Mouse (Mus musculus) right cerebral cortex, postnatal 14 days (tissue): ENCODE measurements around the gene Hic2.

ENCODE experiments used
- DNase-seq: peaks from one replicate; pipeline ENCODE4 v3.0.0; 2022

Hic2 gene

DNA sequence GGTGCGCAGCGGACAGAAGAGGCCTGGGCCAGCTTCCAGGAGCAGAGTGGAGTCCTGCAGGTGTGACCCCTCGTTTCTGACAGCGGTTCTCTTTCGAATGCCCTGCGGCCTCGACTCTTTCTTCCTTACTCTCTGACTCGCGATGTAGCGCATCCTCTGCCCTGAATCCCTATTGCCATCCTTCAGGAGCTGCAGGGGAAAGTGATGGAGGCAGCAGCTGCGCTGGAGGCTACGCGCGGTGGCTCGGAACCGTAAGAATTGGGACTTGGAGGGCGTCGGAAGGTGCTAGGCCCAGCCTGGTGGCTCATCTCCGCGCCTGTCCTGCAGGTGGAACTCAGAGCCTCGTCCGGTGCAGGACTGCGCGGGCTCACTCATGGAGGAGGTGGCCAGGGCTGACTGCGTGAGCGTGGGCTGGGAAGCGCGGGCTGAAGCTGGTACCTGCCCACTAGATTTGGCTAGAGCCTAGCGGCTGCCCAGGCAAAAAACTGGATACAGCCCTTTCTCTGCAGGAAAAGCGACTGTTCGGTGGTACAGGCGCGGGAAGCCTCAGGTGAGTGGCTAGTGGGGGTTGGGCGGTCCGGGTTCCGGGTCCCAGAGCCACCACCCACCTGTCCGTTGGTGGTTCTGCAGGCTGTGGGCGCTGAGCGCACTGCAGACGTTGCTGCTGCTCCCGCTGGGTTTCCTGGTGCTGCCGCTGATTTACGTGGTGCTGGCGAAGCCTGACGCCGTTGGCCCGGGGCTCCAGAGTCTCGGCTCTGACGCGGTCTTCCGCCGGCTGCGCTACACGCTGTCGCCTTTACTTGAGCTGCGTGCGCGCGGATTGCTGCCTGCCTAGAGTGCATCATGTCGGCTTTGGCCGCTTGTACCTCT, 44.2 kb downstream of the Hic2 start:
- peak; percentile 69 for DNase-seq

DNA sequence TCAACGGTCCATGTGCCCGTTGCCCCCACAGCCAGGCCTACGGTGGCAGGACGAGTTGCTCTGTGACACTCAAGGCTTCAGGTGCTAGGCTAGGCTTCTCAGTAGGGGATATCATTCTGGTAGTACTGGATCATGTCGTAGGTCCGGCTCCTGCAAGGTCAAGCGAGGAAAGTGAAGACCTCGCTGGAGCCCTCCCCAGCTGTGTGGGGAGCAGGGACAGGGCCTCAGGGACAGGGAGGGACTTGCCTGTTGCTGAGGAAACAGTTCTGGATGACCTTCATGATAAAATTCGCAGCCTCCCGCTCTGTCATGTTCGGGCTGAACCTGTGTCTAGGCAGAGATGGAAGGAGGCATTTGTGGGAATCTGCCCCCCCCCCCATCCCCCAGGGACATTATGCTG, 47.1 kb downstream of the Hic2 start:
- DNase-seq, result no peak

DNA sequence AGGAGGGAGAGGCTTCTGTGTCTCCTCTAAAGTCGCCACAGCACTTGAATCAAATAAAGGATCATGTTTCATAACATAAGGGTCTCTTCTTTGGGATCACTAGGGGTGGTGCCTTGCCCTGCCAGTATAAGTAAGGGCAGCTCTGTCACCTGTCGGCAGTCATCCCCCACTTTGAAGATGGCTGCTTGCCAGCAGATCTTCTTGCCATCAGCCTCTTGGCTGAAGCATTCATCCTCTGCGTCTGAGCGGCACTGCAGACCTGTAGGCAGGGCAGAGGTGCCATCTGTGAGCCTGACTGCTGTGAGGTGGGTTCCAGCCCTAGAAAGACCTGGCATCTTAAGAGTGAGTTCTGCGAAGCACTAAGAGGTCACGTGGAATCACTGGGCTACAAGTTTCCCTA, 49.8 kb downstream of the Hic2 start:
- DNase-seq, result no peak

DNA sequence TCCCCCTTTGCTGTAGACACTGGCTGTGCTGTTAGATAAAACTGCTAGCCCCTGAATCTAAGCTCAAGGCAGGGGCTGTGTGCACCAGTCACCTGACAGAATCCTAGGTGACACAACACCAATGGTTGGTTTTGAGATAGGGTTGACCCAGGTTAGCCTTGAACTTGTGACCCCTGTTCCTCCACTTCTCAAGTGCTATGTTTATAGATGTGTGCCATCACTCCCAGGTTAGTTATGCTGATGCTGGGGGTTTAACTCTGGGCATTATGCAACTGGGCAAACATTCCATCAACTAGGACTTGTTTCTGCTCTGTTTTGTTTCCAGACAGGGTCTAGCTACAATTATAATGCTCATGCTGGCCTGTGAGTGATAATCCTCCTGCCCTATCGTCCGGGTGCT, 53.7 kb downstream of the Hic2 start:
- no peak for DNase-seq

DNA sequence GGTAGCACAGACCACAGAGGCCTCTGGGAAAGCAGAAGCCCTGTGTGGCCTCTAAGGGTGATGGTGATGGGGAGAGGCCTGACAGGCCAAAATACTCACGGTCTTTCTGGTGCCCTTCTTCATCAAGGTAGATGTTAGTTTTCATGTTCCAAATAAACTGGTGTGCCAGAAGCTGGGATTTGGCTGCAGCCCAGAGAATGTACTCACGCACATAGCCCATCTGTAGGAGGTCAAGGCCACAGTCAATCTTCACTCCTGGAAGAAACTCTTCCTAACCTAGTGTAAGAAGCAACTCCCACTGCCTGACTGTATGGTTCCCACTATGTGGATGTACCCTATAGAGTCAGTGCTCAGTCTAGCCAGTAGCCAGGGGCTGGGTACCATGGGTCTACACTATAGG, 57.6 kb downstream of the Hic2 start:
- DNase-seq, result no peak

DNA sequence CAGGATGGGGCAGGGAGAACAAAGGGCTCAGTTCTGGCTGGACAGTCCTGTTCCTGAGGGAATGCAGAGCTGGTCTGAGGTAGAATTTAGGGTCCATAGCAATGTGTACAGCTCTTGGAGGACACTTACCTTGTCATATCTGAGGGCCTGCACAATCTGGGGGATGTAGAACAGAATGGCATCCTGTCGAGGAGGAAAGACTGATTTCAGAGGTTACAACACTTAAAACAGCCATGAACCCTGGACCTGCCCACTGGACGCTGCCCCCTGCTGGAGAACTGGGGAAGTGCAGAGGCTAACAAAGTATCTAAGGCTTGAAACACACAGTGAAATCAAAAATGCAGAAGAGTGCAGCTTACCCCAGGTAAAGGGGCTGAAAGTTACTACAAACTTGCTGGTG, 59.4 kb downstream of the Hic2 start:
- DNase-seq, result peak; percentile 72

DNA sequence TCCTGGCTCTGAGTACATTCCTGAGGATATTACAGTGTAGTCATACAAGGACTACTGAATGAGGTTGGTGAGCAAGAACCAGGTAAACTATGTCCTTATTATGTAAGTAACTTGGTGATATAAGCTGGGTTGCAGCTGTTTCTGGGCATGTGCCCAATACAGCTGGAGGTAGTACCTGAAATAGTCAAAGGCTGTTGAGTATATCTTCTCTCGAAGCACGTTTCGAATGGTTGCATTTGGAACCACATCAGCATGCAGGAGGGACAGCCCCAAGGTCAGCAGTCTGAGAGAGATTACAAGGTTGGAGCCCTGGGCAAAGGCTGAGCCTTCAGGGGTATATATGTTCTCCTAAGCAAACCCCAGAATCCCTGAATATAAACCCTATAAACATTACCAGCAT, 67.4 kb downstream of the Hic2 start:
- no peak for DNase-seq

DNA sequence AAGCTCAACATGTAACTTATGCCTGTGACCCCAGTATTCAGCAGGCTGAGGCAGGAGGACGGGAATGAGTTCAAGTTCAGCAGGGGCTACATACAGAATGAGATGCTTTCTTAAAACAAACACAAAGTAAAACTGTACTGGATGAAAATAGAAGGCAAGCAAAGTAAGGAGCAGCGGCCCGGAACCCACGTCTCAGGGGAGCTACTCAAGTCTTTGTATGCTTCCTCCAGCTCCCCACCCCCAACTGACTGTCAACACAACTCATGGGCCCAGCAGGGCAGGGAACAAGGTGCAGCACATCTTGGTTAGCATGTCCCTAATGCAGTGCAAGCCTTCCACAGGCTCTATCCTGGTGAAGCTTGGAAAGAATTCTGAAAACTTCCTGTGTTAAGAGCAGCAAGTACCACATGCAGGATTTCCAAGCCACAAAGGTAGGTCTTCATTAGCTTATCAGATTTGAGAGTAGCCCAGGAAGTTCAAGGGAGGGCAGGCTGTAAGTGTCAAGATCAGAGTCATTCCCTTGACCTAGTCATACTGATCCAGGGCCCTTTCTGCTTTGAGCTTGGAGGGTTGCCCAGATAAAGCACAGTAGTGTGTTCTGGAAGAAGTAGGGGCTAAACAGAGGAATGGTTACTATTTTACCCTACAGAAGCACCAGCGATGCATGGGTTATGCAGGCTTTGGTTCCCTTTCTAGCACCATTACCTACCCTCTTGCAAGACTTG, 70.3 kb downstream of the Hic2 start:
- no peak for DNase-seq

DNA sequence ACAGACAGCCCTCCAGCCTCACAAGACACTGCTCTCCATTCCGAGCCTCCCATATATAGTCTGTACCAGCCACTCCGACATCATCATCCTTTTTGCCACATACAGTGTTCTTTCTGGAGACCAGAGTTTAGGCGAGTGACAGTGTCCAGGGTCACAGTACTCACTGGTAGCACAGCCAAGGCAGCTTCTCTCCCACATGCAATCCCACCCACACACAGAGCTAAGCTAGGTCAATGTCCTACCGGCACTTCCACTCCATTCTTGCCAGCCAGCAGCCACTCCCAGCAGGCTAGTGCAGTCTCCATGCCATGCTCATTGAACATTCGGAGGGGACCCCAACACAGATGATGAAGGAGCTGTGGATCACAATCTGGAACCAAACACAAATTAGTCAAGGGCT, 74.1 kb downstream of the Hic2 start:
- no peak for DNase-seq

DNA sequence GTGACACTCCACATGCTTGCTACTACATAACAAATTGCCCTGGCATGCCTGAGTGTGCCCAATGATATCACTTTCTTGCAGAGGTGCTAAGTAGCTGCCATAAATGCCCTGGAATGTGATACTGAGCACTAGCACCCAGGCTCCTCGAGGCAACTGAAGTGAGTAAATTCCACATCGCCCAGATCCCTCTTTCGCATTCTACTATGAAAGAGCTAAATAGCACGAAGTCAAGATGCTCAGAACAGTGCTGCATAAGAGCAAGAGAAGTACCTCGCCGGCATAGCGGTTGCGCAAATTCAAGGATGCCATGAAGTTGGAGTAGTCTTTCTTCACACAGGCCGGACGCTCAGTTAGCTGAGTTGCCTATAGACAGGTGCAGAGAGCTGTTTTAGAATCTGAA, 75.7 kb downstream of the Hic2 start:
- no peak for DNase-seq

DNA sequence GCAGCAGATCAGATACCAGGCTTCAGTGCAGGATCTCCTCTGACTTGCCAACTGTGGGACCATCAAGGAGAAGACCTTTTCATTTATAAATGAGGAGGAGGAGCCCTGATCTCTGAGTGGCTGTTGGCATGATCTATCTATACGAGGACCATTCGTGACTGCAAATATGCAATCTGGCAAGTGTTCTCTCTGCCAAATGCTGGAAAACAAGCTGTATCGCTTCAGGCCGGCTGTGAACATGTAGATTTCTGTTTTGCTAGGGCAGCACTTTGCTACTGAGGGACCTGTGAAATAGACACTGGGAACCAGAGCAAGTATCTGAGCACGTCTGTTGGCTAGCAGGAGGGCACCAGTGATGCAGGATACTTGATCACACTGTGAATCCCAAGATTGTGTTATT, 79.2 kb downstream of the Hic2 start:
- no peak for DNase-seq
